Mouse (Mus musculus): Measurements from ENCODE around the gene Mettl16. TPM values are rescaled to one million over a fixed set of nuclear protein-coding genes. Genes with fewer than 3 reads are reported as not detected.

Gene Mettl16
- polyA plus RNA-seq, 1 experiment from 2014 or later, result 35.2 TPM

DNA sequence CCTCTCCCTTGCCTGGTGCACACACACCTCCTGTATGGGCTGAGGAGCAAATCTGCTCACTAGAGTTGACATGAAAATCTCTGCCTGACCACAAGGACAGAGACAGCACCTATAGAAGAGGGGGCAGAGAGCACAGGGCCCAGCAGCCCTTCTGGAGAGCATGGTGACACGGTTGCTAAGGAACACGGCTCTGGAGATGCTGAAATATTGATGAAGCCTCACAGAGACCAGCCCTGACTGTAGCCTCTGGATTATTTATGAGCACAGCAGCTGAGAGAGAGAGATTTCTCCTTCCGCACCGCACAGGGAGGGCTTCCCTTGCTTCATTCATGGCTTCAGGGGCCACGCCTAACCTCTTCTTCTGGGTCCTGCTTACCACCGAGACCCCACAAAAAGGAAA, 99.0 kb downstream of the Mettl16 start:
- H3K4me1 ChIP-seq (replicated peaks; ENCODE audit: control insufficient read depth, insufficient read depth, low read length), result peaks cover 25% of the 10 kb centered on the region
- H3K36me3 ChIP-seq (replicated peaks; ENCODE audit: control insufficient read depth, insufficient read depth), result peaks cover 37% of the 10 kb centered on the region
- no peak overlapping the region for H3K9ac ChIP-seq
- 0 out of 2 replicates have a peak overlapping the region, but pooled peaks have one; percentile 11 for H3K4me2 ChIP-seq (replicated peaks)
- no peaks in the 10 kb centered on the region for H3K27me3 ChIP-seq (ENCODE audit: control insufficient read depth, insufficient read depth, low read length)
- DNase-seq (ENCODE audit: low spot score) (peak; percentile 44), ATAC-seq (ENCODE audit: low FRiP score) (peak; percentile 59)
- peak overlapping the region; percentile 76 for H3K27ac ChIP-seq
- H3K9me3 ChIP-seq (ENCODE audit: control insufficient read depth, low read length), result no peaks in the 10 kb centered on the region
- 66% methylated on average over 6 of the region's 6 CpGs for WGBS
- no peak overlapping the region for H3K4me3 ChIP-seq (replicated peaks; ENCODE audit: low read length)

DNA sequence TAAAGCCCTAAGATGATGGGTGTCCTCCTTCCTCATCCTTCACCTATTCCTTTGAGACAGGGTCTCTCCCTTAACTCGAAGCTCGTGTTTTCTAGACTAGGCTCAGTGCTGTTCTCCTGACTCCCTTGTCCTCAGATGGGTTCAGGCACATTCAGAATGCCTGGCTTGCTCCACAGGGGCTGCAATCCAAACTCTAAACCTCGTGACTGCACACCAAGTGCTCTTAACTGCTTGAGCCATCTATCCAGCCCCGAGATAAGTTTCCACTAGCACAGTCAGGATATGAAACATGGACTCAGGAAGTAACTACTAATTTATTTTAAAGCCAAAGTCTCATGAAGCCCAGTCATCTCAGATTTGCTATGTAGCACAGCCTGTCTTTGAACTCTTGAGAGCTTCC, 99.9 kb downstream of the Mettl16 start:
- H3K9me3 ChIP-seq (ENCODE audit: control insufficient read depth, low read length), result no peaks in the 10 kb centered on the region
- 84% methylated on average over 4 of the region's 4 CpGs for WGBS
- no peak overlapping the region for H3K9ac ChIP-seq
- peaks cover 28% of the 10 kb centered on the region for H3K36me3 ChIP-seq (replicated peaks; ENCODE audit: control insufficient read depth, insufficient read depth)
- peaks cover 28% of the 10 kb centered on the region for H3K4me1 ChIP-seq (replicated peaks; ENCODE audit: control insufficient read depth, insufficient read depth, low read length)
- H3K4me3 ChIP-seq (replicated peaks; ENCODE audit: low read length), result no peak overlapping the region
- 0 out of 2 replicates have a peak overlapping the region, but pooled peaks have one; percentile 4 for H3K4me2 ChIP-seq (replicated peaks)
- DNase-seq (ENCODE audit: low spot score) (no peak), ATAC-seq (ENCODE audit: low FRiP score) (no peak)
- peak overlapping the region; percentile 76 for H3K27ac ChIP-seq
- no peaks in the 10 kb centered on the region for H3K27me3 ChIP-seq (ENCODE audit: control insufficient read depth, insufficient read depth, low read length)

DNA sequence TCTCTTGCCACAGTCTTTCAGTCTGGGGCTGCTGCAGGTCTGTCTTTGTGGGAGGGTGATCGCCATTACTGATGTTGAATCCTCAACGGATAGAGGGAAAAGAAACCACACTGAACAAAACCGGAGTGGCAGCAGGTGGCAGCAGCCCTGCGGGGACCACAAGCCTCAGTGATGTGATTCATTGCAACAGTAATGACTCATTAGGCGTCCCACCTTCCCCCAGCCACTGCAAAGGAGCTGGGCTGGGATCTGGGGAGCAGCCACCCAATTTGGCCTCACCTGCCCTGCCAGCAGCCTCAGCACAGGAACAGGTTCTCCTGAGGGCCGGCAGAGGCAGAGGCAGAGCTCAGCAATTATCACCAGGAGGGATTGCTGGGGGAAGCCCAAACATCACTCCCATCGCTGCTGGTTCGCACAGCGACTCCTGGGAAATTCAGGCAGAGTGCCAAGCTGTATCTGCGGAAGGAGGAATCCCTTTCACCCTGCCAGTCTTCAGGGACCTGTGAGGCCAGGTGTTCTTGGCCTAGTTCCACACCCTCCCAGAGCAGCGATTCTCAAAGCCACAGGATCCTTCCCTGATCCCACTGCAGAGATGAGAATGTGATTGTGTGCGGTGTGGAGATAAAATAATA, 100.5 kb downstream of the Mettl16 start:
- 0 out of 2 replicates have a peak overlapping the region, but pooled peaks have one; percentile 4 for H3K4me2 ChIP-seq (replicated peaks)
- no peaks in the 10 kb centered on the region for H3K27me3 ChIP-seq (ENCODE audit: control insufficient read depth, insufficient read depth, low read length)
- H3K4me1 ChIP-seq (replicated peaks; ENCODE audit: control insufficient read depth, insufficient read depth, low read length), result peaks cover 30% of the 10 kb centered on the region
- no peaks in the 10 kb centered on the region for H3K9me3 ChIP-seq (ENCODE audit: control insufficient read depth, low read length)
- H3K9ac ChIP-seq, result peak overlapping the region; percentile 42
- peaks cover 25% of the 10 kb centered on the region for H3K36me3 ChIP-seq (replicated peaks; ENCODE audit: control insufficient read depth, insufficient read depth)
- H3K4me3 ChIP-seq (replicated peaks; ENCODE audit: low read length), result no peak overlapping the region
- 0 out of 2 replicates have a peak, but pooled peaks have one; percentile 7 for ATAC-seq (ENCODE audit: low FRiP score)
- DNase-seq (ENCODE audit: low spot score), result peak; percentile 38
- H3K27ac ChIP-seq, result peak overlapping the region; percentile 76
- 18% methylated on average over 12 of the region's 12 CpGs for WGBS

DNA sequence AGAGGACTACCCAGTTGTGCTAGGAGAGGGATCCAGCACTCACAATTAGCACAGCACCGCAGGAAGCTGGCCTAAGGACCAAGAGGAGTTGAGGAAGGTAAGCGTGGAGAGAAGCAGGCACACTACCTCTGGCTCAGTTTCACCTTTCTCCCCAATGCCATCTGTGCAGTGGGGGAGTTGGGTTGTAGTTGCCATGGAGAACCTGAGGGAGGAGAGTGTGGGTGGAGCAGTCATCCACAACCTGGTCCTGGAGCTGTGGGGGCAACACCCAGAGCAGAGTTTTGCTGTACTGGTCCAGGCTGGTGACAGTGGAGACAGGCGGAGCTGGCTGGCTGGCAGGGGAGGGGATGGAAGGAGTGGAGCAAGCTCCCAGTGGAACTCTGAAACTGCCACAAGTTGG, 104.0 kb downstream of the Mettl16 start:
- Histone ChIP-seq H3K27ac (no peak overlapping the region), H3K4me2 (replicated peaks) (no peak overlapping the region), H3K9me3 (ENCODE audit: control insufficient read depth, low read length) (no peaks in the 10 kb centered on the region), H3K9ac (no peak overlapping the region), H3K4me3 (replicated peaks; ENCODE audit: low read length) (no peak overlapping the region), H3K27me3 (ENCODE audit: control insufficient read depth, insufficient read depth, low read length) (no peaks in the 10 kb centered on the region), H3K4me1 (replicated peaks; ENCODE audit: control insufficient read depth, insufficient read depth, low read length) (peaks cover 37% of the 10 kb centered on the region), H3K36me3 (replicated peaks; ENCODE audit: control insufficient read depth, insufficient read depth) (no peaks in the 10 kb centered on the region)
- DNase-seq (ENCODE audit: low spot score) (no peak), ATAC-seq (ENCODE audit: low FRiP score) (no peak)
- WGBS, result 71% methylated on average over 3 of the region's 3 CpGs

DNA sequence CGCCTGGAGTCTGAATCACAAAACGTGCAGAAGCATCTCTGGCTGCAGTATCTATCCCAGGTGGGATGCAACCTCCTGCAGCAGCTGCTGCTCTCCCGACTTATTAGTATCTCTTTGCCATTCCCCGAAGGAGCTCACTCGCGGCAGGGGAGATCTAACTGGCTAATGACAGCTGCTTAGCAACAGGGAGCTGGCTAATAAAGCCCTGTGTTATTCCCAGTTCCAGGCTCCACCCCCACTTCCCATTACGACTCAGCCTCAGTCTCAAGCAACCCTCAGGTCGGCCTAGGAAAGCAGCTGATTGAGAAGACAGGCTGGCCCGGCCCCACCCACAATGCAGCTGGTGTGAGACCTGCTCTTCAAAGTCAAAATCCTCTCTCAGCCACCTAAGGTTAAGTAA, 106.2 kb downstream of the Mettl16 start:
- no peak overlapping the region for H3K4me3 ChIP-seq (replicated peaks; ENCODE audit: low read length)
- ATAC-seq (ENCODE audit: low FRiP score), result peak; percentile 89
- H3K27ac ChIP-seq, result peak overlapping the region; percentile 53
- peak; percentile 77 for DNase-seq (ENCODE audit: low spot score)
- peak overlapping the region; percentile 41 for H3K4me2 ChIP-seq (replicated peaks)
- 1% methylated on average over 9 of the region's 9 CpGs for WGBS
- peaks cover 17% of the 10 kb centered on the region for H3K4me1 ChIP-seq (replicated peaks; ENCODE audit: control insufficient read depth, insufficient read depth, low read length)
- H3K36me3 ChIP-seq (replicated peaks; ENCODE audit: control insufficient read depth, insufficient read depth), result no peaks in the 10 kb centered on the region; the same call in 1 of the 2 replicates
- no peaks in the 10 kb centered on the region for H3K27me3 ChIP-seq (ENCODE audit: control insufficient read depth, insufficient read depth, low read length)
- no peaks in the 10 kb centered on the region for H3K9me3 ChIP-seq (ENCODE audit: control insufficient read depth, low read length)
- peak overlapping the region; percentile 1; the same call in 1 of the 2 replicates for H3K9ac ChIP-seq

Small RNAs within 50 kb of the gene (microRNA-seq; reads per million reads assigned to microRNA genes)
- 1.5 reads per million for gene Mir6926

Other genes starting within 250 kb of the Mettl16 start
- 11.2 and 12.0 TPM in 2 replicates for gene Rap1gap2, start 159.9 kb upstream of the Mettl16 start, polyA plus RNA-seq (2014; fragmentation: Nextera tagmentation; extraction: Ambion mirVana)
- gene Ccdc92b, start 151.2 kb upstream of the Mettl16 start, polyA plus RNA-seq (2014; fragmentation: Nextera tagmentation; extraction: Ambion mirVana), result 3.5 and 5.0 TPM in 2 replicates
- gene Cluh, start 121.3 kb upstream of the Mettl16 start, polyA plus RNA-seq (2014; fragmentation: Nextera tagmentation; extraction: Ambion mirVana), result 18.4 and 19.0 TPM in 2 replicates
- gene Pafah1b1, start 46.2 kb upstream of the Mettl16 start, polyA plus RNA-seq (2014; fragmentation: Nextera tagmentation; extraction: Ambion mirVana), result 110 and 111 TPM in 2 replicates
- gene Mnt, start 60.1 kb downstream of the Mettl16 start, polyA plus RNA-seq (2014; fragmentation: Nextera tagmentation; extraction: Ambion mirVana), result 8.3 and 8.8 TPM in 2 replicates
- 23.7 and 28.9 TPM in 2 replicates for gene Sgsm2, start 126.2 kb downstream of the Mettl16 start, polyA plus RNA-seq (2014; fragmentation: Nextera tagmentation; extraction: Ambion mirVana)
- gene Tsr1, start 127.2 kb downstream of the Mettl16 start, polyA plus RNA-seq (2014; fragmentation: Nextera tagmentation; extraction: Ambion mirVana), result 32.1 and 33.1 TPM in 2 replicates
- 12.8 and 14.0 TPM in 2 replicates for gene Smg6, start 155.0 kb downstream of the Mettl16 start, polyA plus RNA-seq (2014; fragmentation: Nextera tagmentation; extraction: Ambion mirVana)
- 43.2 and 51.8 TPM in 2 replicates for gene Srr, start 155.1 kb downstream of the Mettl16 start, polyA plus RNA-seq (2014; fragmentation: Nextera tagmentation; extraction: Ambion mirVana)

All from hindbrain, embryonic 14.5 days (tissue).